Mouse (Mus musculus): ENCODE data around the gene Tmem165. TPM values are rescaled to one million over a fixed set of nuclear protein-coding genes. Genes with fewer than 3 reads are reported as not detected.

Tmem165 gene
- polyA plus RNA-seq, 1 experiment, result 29.4 TPM

GRCm38 (mm10) chr5:76243929-76244328 is 60.2 kb downstream of the Tmem165 start:
- TF ChIP-seq CTCF (conservative IDR thresholded peaks at IDR 0.05; ENCODE audit: insufficient read depth, insufficient read length, low read depth, low read length) (no peak), POLR2A (IDR thresholded peaks at IDR 0.05; ENCODE audit: low read depth, low read length) (no peak)
- Histone ChIP-seq H3K27ac (ENCODE audit: insufficient read depth, low read depth, low read length) (no peak overlapping the region), H3K4me3 (ENCODE audit: insufficient read depth, low read depth, low read length) (no peak overlapping the region), H3K36me3 (ENCODE audit: control insufficient read depth, insufficient read depth, low read length) (no peaks in the 10 kb centered on the region; the same call in 1 of the 2 replicates), H3K27me3 (replicated peaks; ENCODE audit: control insufficient read depth, insufficient read depth, low read length) (no peaks in the 10 kb centered on the region), H3K4me1 (ENCODE audit: control insufficient read depth, insufficient read depth, low read length) (no peaks in the 10 kb centered on the region)
- WGBS, result 96% methylated on average over 4 of the region's 4 CpGs
- DNase-seq, result no peak

GRCm38 (mm10) chr5:76244430-76244829 is 60.8 kb downstream of the Tmem165 start:
- H3K27ac ChIP-seq (ENCODE audit: insufficient read depth, low read depth, low read length), result no peak overlapping the region
- no peak for DNase-seq
- no peak for TF ChIP-seq POLR2A (IDR thresholded peaks at IDR 0.05; ENCODE audit: low read depth, low read length)
- no peak for TF ChIP-seq CTCF (conservative IDR thresholded peaks at IDR 0.05; ENCODE audit: insufficient read depth, insufficient read length, low read depth, low read length)
- no peak overlapping the region for H3K4me3 ChIP-seq (ENCODE audit: insufficient read depth, low read depth, low read length)
- no peaks in the 10 kb centered on the region; the same call in 1 of the 2 replicates for H3K36me3 ChIP-seq (ENCODE audit: control insufficient read depth, insufficient read depth, low read length)
- no peaks in the 10 kb centered on the region for H3K4me1 ChIP-seq (ENCODE audit: control insufficient read depth, insufficient read depth, low read length)
- WGBS, result 90% methylated on average over 10 of the region's 10 CpGs
- no peaks in the 10 kb centered on the region for H3K27me3 ChIP-seq (replicated peaks; ENCODE audit: control insufficient read depth, insufficient read depth, low read length)

DNA sequence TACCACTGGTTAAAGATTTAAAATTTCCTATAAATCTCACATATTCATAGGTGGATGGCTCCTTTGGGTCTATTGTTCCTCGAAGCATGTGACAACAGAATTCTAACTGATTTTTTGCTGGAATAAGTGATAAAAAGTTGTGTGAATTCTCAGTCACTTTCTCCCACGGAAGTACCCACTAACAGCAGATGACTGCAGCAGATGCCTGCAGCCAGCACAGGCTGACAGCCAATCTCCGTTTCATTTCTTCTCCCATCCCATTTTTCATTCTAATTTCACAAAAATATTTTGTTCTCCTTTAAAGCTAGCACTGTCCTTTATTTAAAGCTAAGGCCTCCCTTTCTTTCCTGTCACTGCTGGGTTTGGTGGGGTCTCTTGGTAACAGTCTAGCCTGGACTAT is 61.7 kb downstream of the Tmem165 start:
- no peaks in the 10 kb centered on the region for H3K27me3 ChIP-seq (replicated peaks; ENCODE audit: control insufficient read depth, insufficient read depth, low read length)
- H3K4me1 ChIP-seq (ENCODE audit: control insufficient read depth, insufficient read depth, low read length), result no peaks in the 10 kb centered on the region
- H3K4me3 ChIP-seq (ENCODE audit: insufficient read depth, low read depth, low read length), result no peak overlapping the region
- TF ChIP-seq CTCF (conservative IDR thresholded peaks at IDR 0.05; ENCODE audit: insufficient read depth, insufficient read length, low read depth, low read length) (no peak), POLR2A (IDR thresholded peaks at IDR 0.05; ENCODE audit: low read depth, low read length) (no peak)
- no peaks in the 10 kb centered on the region; the same call in 1 of the 2 replicates for H3K36me3 ChIP-seq (ENCODE audit: control insufficient read depth, insufficient read depth, low read length)
- no peak for DNase-seq
- WGBS, result 86% methylated on average over 3 of the region's 3 CpGs
- H3K27ac ChIP-seq (ENCODE audit: insufficient read depth, low read depth, low read length), result no peak overlapping the region

- TF ChIP-seq POLR2A (IDR thresholded peaks at IDR 0.05; ENCODE audit: low read depth, low read length), result no peak
- no peak for TF ChIP-seq CTCF (conservative IDR thresholded peaks at IDR 0.05; ENCODE audit: insufficient read depth, insufficient read length, low read depth, low read length)
- no peaks in the 10 kb centered on the region; the same call in 1 of the 2 replicates for H3K36me3 ChIP-seq (ENCODE audit: control insufficient read depth, insufficient read depth, low read length)
- no peaks in the 10 kb centered on the region for H3K4me1 ChIP-seq (ENCODE audit: control insufficient read depth, insufficient read depth, low read length)
- H3K27me3 ChIP-seq (replicated peaks; ENCODE audit: control insufficient read depth, insufficient read depth, low read length), result no peaks in the 10 kb centered on the region
- H3K4me3 ChIP-seq (ENCODE audit: insufficient read depth, low read depth, low read length), result no peak overlapping the region
- no peak for DNase-seq
- H3K27ac ChIP-seq (ENCODE audit: insufficient read depth, low read depth, low read length), result no peak overlapping the region
Measured at GRCm38 (mm10) chr5:76246539-76246938, 62.9 kb downstream of the Tmem165 start.

- 86% methylated on average over 3 of the region's 3 CpGs for WGBS
- Histone ChIP-seq H3K27ac (ENCODE audit: insufficient read depth, low read depth, low read length) (no peak overlapping the region), H3K27me3 (replicated peaks; ENCODE audit: control insufficient read depth, insufficient read depth, low read length) (no peaks in the 10 kb centered on the region), H3K36me3 (ENCODE audit: control insufficient read depth, insufficient read depth, low read length) (no peaks in the 10 kb centered on the region; the same call in 1 of the 2 replicates), H3K4me3 (ENCODE audit: insufficient read depth, low read depth, low read length) (no peak overlapping the region), H3K4me1 (ENCODE audit: control insufficient read depth, insufficient read depth, low read length) (no peaks in the 10 kb centered on the region)
- TF ChIP-seq CTCF (conservative IDR thresholded peaks at IDR 0.05; ENCODE audit: insufficient read depth, insufficient read length, low read depth, low read length) (no peak), POLR2A (IDR thresholded peaks at IDR 0.05; ENCODE audit: low read depth, low read length) (no peak)
- DNase-seq, result no peak
Measured at GRCm38 (mm10) chr5:76250948-76251347, 67.3 kb downstream of the Tmem165 start.

Other genes with a start within 250 kb of the Tmem165 start
- gene Kdr, start 205.4 kb upstream of the Tmem165 start, polyA plus RNA-seq (2012; rRNA removed), result 28.0 and 32.3 TPM in 2 replicates
- 56.9 and 69.9 TPM in 2 replicates for gene Srd5a3, start 43.6 kb upstream of the Tmem165 start, polyA plus RNA-seq (2012; rRNA removed)
- 13.9 and 14.4 TPM in 2 replicates for gene Clock, start 120.9 kb downstream of the Tmem165 start, polyA plus RNA-seq (2012; rRNA removed)
- gene Pdcl2, start 147.3 kb downstream of the Tmem165 start, polyA plus RNA-seq (2012; rRNA removed), result 0.08 TPM in 1 of 2 replicates, not detected in the other
- not detected in 2 replicates for gene Nmu, start 179.9 kb downstream of the Tmem165 start, polyA plus RNA-seq (2012; rRNA removed)

All from kidney, adult 2 months (tissue).